Mouse (Mus musculus) G1E (cell line): ENCODE measurements around the gene Atp1b1. TPM values are rescaled to one million over a fixed set of nuclear protein-coding genes. Genes with fewer than 3 reads are reported as not detected.

Experiments
- ATAC-seq: 2 replicates; pipeline ENCODE4 v1.8.0; 2016; ENCODE audit warnings: mild to moderate bottlenecking; ENCODE audit not compliant: insufficient number of reproducible peaks, poor library complexity, low FRiP score, severe bottlenecking; ENCODE audit errors: extremely low read depth
- DNase-seq: peaks from one replicate; pipeline ENCODE4 v3.0.0; 2012; ENCODE audit warnings: low spot score
- H3K27me3 ChIP-seq: 2 replicates; pipeline ENCODE4 v1.6.1; 2012; ENCODE audit warnings: mild to moderate bottlenecking, low read length, inconsistent platforms; ENCODE audit not compliant: insufficient read depth
- H3K36me3 ChIP-seq: replicated peaks from 2 replicates; pipeline ENCODE3; 2012; ENCODE audit warnings: mild to moderate bottlenecking, inconsistent platforms
- H3K4me1 ChIP-seq: 2 replicates; pipeline ENCODE4 v1.6.1; 2012; ENCODE audit warnings: low read depth, low read length, inconsistent platforms, mixed read lengths; ENCODE audit not compliant: insufficient read depth
- H3K4me3 ChIP-seq: 2 replicates; pipeline ENCODE4 v1.5.1; 2012; ENCODE audit warnings: low read depth, mild to moderate bottlenecking, inconsistent platforms, low read length, moderate library complexity, mixed read lengths
- H3K9me3 ChIP-seq: replicated peaks from 2 replicates; pipeline ENCODE4 v1.6.1; 2012; ENCODE audit warnings: inconsistent platforms
- CTCF ChIP-seq: IDR thresholded peaks from 2 replicates; pipeline ENCODE4 v1.5.1; 2012; ENCODE audit warnings: low read depth, low read length, inconsistent platforms, mixed read lengths
- GATA1 ChIP-seq: IDR thresholded peaks from 2 replicates; pipeline ENCODE4 v1.6.1; 2012; ENCODE audit warnings: borderline replicate concordance, low read length, inconsistent platforms, mixed read lengths
- GATA2 ChIP-seq: IDR thresholded peaks from 2 replicates; pipeline ENCODE4 v1.6.1; 2012; ENCODE audit warnings: low read depth, low read length, inconsistent platforms, borderline replicate concordance
- POLR2AphosphoS5 ChIP-seq: IDR thresholded peaks from 2 replicates; pipeline ENCODE4 v1.6.1; 2012; ENCODE audit warnings: low read depth, low read length, inconsistent platforms; ENCODE audit not compliant: insufficient replicate concordance
- TAL1 ChIP-seq: conservative IDR thresholded peaks from 2 replicates; pipeline ENCODE4 v1.6.1; 2012; ENCODE audit warnings: low read depth, low read length, inconsistent platforms, mixed read lengths
- polyA plus RNA-seq: library from polyadenylated mRNA; stranded (reverse); fragments of >175 nt; gene quantifications from 2 replicates; pipeline ENCODE4 v1.2.3, GENCODE M21; 2012
- total RNA-seq, 2 experiments: library from RNA; stranded (forward) in 1 of 2; stranded (reverse) in 1 of 2; fragments of 200-1000 nt in 1 of 2; fragments of >200 nt in 1 of 2; fragmentation: Nextera tagmentation in 1 of 2; gene quantifications; 2 replicates each; pipeline ENCODE4 v1.2.3; 2014 to 2017

Atp1b1 gene
- total RNA-seq (2014; fragmentation: Nextera tagmentation) (not detected in 2 replicates), total RNA-seq (2017) (0.06 and 0.76 TPM in 2 replicates), polyA plus RNA-seq (not detected in 2 replicates)

GRCm38 (mm10) chr1:164458245-164458613, at the start of gene Atp1b1:
Atp1b1 (minus strand) TSS chr1:164458355.
- H3K27me3 ChIP-seq, result peaks cover 6% of the 10 kb centered on the region; the same call in 1 of the 2 replicates

GRCm38 (mm10) chr1:164505096-164505495, 46.9 kb upstream of the Atp1b1 start:
- TF ChIP-seq GATA2 (no peak), GATA1 (no peak), POLR2AphosphoS5 (no peak)
- ATAC-seq, result no peak
- H3K4me1 ChIP-seq, result no peaks in the 10 kb centered on the region

More at GRCm38 (mm10) chr1:164458245-164458613, at the start of gene Atp1b1:
- Histone ChIP-seq H3K36me3 (no peaks in the 10 kb centered on the region), H3K4me3 (peak within 1 kb of the TSS; percentile 15; the same call in 1 of the 2 replicates), H3K9me3 (peaks cover 14% of the 10 kb centered on the region), H3K4me1 (no peaks in the 10 kb centered on the region)
- DNase-seq (no peak), ATAC-seq (no peak)
- TF ChIP-seq GATA1 (no peak), TAL1 (no peak), CTCF (no peak), GATA2 (no peak), POLR2AphosphoS5 (no peak)

GRCm38 (mm10) chr1:164503140-164503730, 45.1 kb upstream of the Atp1b1 start:
- DNase-seq (no peak), ATAC-seq (no peak)
- TF ChIP-seq TAL1 (no peak), GATA1 (no peak), GATA2 (no peak), CTCF (no peak), POLR2AphosphoS5 (no peak)
- no peaks in the 10 kb centered on the region for H3K4me1 ChIP-seq
- H3K9me3 ChIP-seq, result no peaks in the 10 kb centered on the region
- no peaks in the 10 kb centered on the region for H3K36me3 ChIP-seq
- no peak overlapping the region for H3K4me3 ChIP-seq
- no peaks in the 10 kb centered on the region for H3K27me3 ChIP-seq

More at GRCm38 (mm10) chr1:164505096-164505495, 46.9 kb upstream of the Atp1b1 start:
- Histone ChIP-seq H3K9me3 (no peaks in the 10 kb centered on the region), H3K27me3 (no peaks in the 10 kb centered on the region), H3K4me3 (no peak overlapping the region), H3K36me3 (no peaks in the 10 kb centered on the region)
- no peak for DNase-seq

DNA sequence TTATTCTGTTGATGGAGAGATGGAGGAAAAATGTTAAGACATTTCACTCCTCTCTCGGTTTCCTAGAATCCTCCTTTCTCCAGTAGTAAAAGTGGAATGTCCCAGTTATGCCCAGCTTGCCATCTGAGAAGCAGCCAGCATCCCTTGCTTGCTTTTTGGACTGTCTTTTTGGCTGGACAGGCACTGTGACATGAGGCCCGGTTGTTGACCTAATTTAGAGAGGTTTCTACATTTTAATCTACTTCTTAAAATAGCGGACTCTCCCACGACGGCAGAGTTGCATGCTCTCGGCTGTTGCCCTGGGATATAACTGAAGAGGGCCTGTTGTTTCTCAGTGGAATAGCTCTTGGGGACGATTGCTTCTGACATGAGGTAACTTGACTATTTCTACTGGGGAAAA, 44.1 kb upstream of the Atp1b1 start:
- Histone ChIP-seq H3K36me3 (no peaks in the 10 kb centered on the region), H3K27me3 (no peaks in the 10 kb centered on the region), H3K4me3 (no peak overlapping the region), H3K9me3 (peaks cover 1% of the 10 kb centered on the region; the same call in 1 of the 2 replicates), H3K4me1 (no peaks in the 10 kb centered on the region)
- TF ChIP-seq CTCF (no peak), POLR2AphosphoS5 (no peak), GATA1 (no peak), GATA2 (no peak), TAL1 (no peak)
- no peak for ATAC-seq
- DNase-seq, result no peak

- TF ChIP-seq TAL1 (no peak), CTCF (no peak), POLR2AphosphoS5 (no peak), GATA1 (no peak), GATA2 (no peak)
- H3K4me1 ChIP-seq, result no peaks in the 10 kb centered on the region
- H3K27me3 ChIP-seq, result no peaks in the 10 kb centered on the region
- no peaks in the 10 kb centered on the region for H3K36me3 ChIP-seq
- no peak for ATAC-seq
- no peak overlapping the region for H3K4me3 ChIP-seq
- peaks cover 3% of the 10 kb centered on the region; the same call in 1 of the 2 replicates for H3K9me3 ChIP-seq
- DNase-seq, result no peak
Measured at GRCm38 (mm10) chr1:164494741-164495512, 36.8 kb upstream of the Atp1b1 start.

- Histone ChIP-seq H3K36me3 (no peaks in the 10 kb centered on the region), H3K4me1 (no peaks in the 10 kb centered on the region), H3K4me3 (no peak overlapping the region), H3K9me3 (peaks cover 3% of the 10 kb centered on the region; the same call in 1 of the 2 replicates), H3K27me3 (no peaks in the 10 kb centered on the region)
- DNase-seq, result no peak
- no peak for ATAC-seq
- TF ChIP-seq CTCF (no peak), POLR2AphosphoS5 (no peak), GATA2 (no peak), TAL1 (no peak)
Measured at GRCm38 (mm10) chr1:164494215-164494614, 36.1 kb upstream of the Atp1b1 start.
